Mouse (Mus musculus): ENCODE measurements around the gene Sphkap.

GRCm38 (mm10) chr1:83346453-83346852 lies 61.5 kb downstream of the Sphkap start:
- TF ChIP-seq CTCF (IDR thresholded peaks at IDR 0.05; ENCODE audit: insufficient read depth, low read depth, low read length) = no peak
- no peak for TF ChIP-seq POLR2A (IDR thresholded peaks at IDR 0.05; ENCODE audit: insufficient read depth, low read depth, low read length)
